Mouse (Mus musculus) heart, postnatal 0 days (tissue): ENCODE results near the gene Col25a1.

ENCODE experiments used
- CTCF ChIP-seq: IDR thresholded peaks from 2 replicates; pipeline ENCODE4 v1.5.1; 2016; ENCODE audit warnings: antibody characterized with exemption, control low read depth, low read depth
- EP300 ChIP-seq: IDR thresholded peaks from 2 replicates; pipeline ENCODE4 v1.6.1; 2016; ENCODE audit warnings: antibody characterized with exemption, low read depth

GRCm38 (mm10) chr3:130303597-130303996, 172.3 kb downstream of the Col25a1 start:
- TF ChIP-seq CTCF (no peak), EP300 (no peak)
